Mouse (Mus musculus) lung, embryonic 16.5 days (tissue): ENCODE results near the gene Ica1. TPM values are rescaled to one million over a fixed set of nuclear protein-coding genes. Genes with fewer than 3 reads are reported as not detected.
A peak's percentile ranks its signal among the peaks of the same experiment; 100 is the strongest.

Experiments used
- ATAC-seq: fragments of 200-750 bp; cut with Nextera tagmentation; 2 replicates; pipeline ENCODE4 v1.8.0; 2017; ENCODE audit warnings: low read depth, mild to moderate bottlenecking, moderate library complexity
- H3K27ac ChIP-seq: fragments of 300-500 bp; sonication (generic); 2 replicates; pipeline ENCODE4 v1.5.1; 2014; ENCODE audit warnings: mild to moderate bottlenecking, control low read depth, low read length
- H3K27me3 ChIP-seq: fragments of 300-500 bp; sonication (generic); 2 replicates; pipeline ENCODE4 v1.6.1; 2014; ENCODE audit warnings: low read depth, low read length, mixed read lengths; ENCODE audit not compliant: control insufficient read depth, insufficient read depth
- H3K36me3 ChIP-seq: fragments of 300-500 bp; sonication (generic); 2 replicates; pipeline ENCODE4 v1.6.1; 2014; ENCODE audit warnings: low read length; ENCODE audit not compliant: control insufficient read depth, insufficient read depth
- H3K4me1 ChIP-seq: fragments of 300-500 bp; sonication (generic); replicated peaks from 2 replicates; pipeline ENCODE4 v1.6.1; 2014; ENCODE audit warnings: low read length, mixed read lengths; ENCODE audit not compliant: control insufficient read depth, insufficient read depth
- H3K4me2 ChIP-seq: fragments of 300-500 bp; sonication (generic); 2 replicates; pipeline ENCODE4 v1.6.1; 2014; ENCODE audit warnings: low read depth, low read length, control low read depth
- H3K4me3 ChIP-seq: fragments of 300-500 bp; sonication (generic); 2 replicates; pipeline ENCODE4 v1.5.1; 2014; ENCODE audit warnings: mild to moderate bottlenecking, low read length, control low read depth
- H3K9ac ChIP-seq: fragments of 300-500 bp; sonication (generic); 2 replicates; pipeline ENCODE4 v1.6.1; 2014; ENCODE audit warnings: low read length, control low read depth
- H3K9me3 ChIP-seq: fragments of 300-500 bp; sonication (generic); 2 replicates; pipeline ENCODE4 v1.6.1; 2016; ENCODE audit warnings: low read length; ENCODE audit not compliant: control insufficient read depth
- WGBS: fragments of 180-500 bp; shearing (Covaris S2); extraction: QIAGEN DNeasy Blood & Tissue Kit; methylation state at CpG from one replicate; pipeline ENCODE4 v1.1.7; 2014; 5-methylcytosine and 5-hydroxymethylcytosine counted together
- polyA plus RNA-seq: library from polyadenylated mRNA; unstranded; fragments of >200 nt; fragmentation: Nextera tagmentation; extraction: Ambion mirVana; gene quantifications from 2 replicates; pipeline ENCODE4 v1.2.1, GENCODE M21; 2015

The Ica1 gene
- polyA plus RNA-seq, 1 experiment from 2014 or later: 40.6 TPM

GRCm38 (mm10) chr6:8735657-8736492 lies 42.4 kb downstream of the Ica1 start:
- WGBS: 51% methylated on average over 8 of the region's 8 CpGs

GRCm38 (mm10) chr6:8735044-8735443 lies 43.2 kb downstream of the Ica1 start:
- H3K27ac ChIP-seq: no peak overlapping the region
- 91% methylated on average over 3 of the region's 3 CpGs for WGBS

More at GRCm38 (mm10) chr6:8735657-8736492, 42.4 kb downstream of the Ica1 start:
- no peaks in the 10 kb centered on the region for H3K36me3 ChIP-seq
- no peaks in the 10 kb centered on the region for H3K27me3 ChIP-seq
- ATAC-seq: peak; percentile 80; the same call in 1 of the 2 replicates
- no peak overlapping the region for H3K27ac ChIP-seq
- H3K9me3 ChIP-seq: no peaks in the 10 kb centered on the region
- H3K9ac ChIP-seq: no peak overlapping the region
- no peak overlapping the region for H3K4me3 ChIP-seq
- peaks cover 3% of the 10 kb centered on the region for H3K4me1 ChIP-seq
- H3K4me2 ChIP-seq: no peak overlapping the region

DNA sequence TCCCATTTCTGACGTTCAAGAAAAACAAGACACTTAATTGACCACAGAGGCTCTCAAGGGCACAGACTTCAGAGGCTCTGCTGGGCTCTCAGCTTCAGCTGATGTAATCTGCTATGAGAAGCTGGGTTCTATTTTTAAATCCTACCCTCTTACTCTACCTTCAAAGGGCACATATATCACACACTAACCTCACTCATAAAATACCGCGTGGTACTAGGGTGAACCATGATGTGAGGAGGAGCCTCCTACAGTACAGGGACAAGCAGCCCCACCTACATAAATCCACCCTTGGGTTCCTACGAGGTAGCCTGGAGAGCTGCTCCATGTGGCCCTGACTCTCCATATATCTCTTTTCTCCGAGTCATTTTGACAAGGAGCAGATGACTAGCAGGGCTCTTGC lies 45.8 kb downstream of the Ica1 start:
- H3K4me3 ChIP-seq: no peak overlapping the region
- peaks cover 3% of the 10 kb centered on the region for H3K4me1 ChIP-seq
- no peak overlapping the region for H3K9ac ChIP-seq
- 52% methylated on average over 5 of the region's 5 CpGs for WGBS
- no peaks in the 10 kb centered on the region for H3K9me3 ChIP-seq
- no peaks in the 10 kb centered on the region for H3K27me3 ChIP-seq
- H3K27ac ChIP-seq: no peak overlapping the region
- 0 out of 2 replicates have a peak, but pooled peaks have one; percentile 15 for ATAC-seq
- H3K4me2 ChIP-seq: no peak overlapping the region
- no peaks in the 10 kb centered on the region for H3K36me3 ChIP-seq

More at GRCm38 (mm10) chr6:8735044-8735443, 43.2 kb downstream of the Ica1 start:
- no peaks in the 10 kb centered on the region for H3K9me3 ChIP-seq
- H3K4me1 ChIP-seq: peaks cover 3% of the 10 kb centered on the region
- no peak overlapping the region for H3K4me3 ChIP-seq
- no peak overlapping the region for H3K9ac ChIP-seq
- no peaks in the 10 kb centered on the region for H3K36me3 ChIP-seq
- no peak overlapping the region for H3K4me2 ChIP-seq
- no peaks in the 10 kb centered on the region for H3K27me3 ChIP-seq
- ATAC-seq: no peak

DNA sequence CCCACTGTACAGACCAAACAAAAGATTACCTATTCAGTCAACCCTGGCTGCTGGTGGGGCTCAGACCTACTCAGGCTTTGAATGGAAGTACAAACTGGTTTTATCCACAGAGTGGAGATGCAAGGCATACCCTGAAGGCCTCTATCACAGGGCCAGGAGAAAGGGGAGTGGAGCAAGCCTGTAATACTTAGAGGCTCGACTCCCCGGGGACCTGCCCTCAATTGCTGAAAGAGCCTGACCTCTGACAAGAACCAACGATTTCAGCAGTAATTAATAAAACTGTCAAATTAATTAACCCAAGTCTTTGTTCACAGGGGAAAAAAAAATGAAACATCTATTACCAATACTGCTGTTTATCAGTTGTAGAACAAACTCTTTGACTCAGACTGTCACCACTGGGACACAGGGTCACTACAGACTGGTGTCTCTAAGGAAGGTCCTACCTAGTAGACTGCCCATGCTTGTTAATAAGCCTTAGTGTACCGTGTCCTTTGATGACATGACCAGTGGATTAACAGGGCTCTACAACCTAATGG lies 46.6 kb downstream of the Ica1 start:
- no peak overlapping the region for H3K4me3 ChIP-seq
- H3K9me3 ChIP-seq: no peaks in the 10 kb centered on the region
- H3K4me2 ChIP-seq: no peak overlapping the region
- H3K27ac ChIP-seq: no peak overlapping the region
- no peaks in the 10 kb centered on the region for H3K27me3 ChIP-seq
- peaks cover 3% of the 10 kb centered on the region for H3K4me1 ChIP-seq
- H3K9ac ChIP-seq: no peak overlapping the region
- WGBS: 43% methylated on average over 4 of the region's 4 CpGs
- no peaks in the 10 kb centered on the region for H3K36me3 ChIP-seq
- no peak for ATAC-seq

- H3K27ac ChIP-seq: no peak overlapping the region
- no peaks in the 10 kb centered on the region for H3K9me3 ChIP-seq
- H3K4me1 ChIP-seq: no peaks in the 10 kb centered on the region
- H3K36me3 ChIP-seq: no peaks in the 10 kb centered on the region
- H3K4me2 ChIP-seq: no peak overlapping the region
- WGBS: 96% methylated on average over 2 of the region's 2 CpGs
- no peak overlapping the region for H3K4me3 ChIP-seq
- no peak for ATAC-seq
- H3K27me3 ChIP-seq: no peaks in the 10 kb centered on the region
- no peak overlapping the region for H3K9ac ChIP-seq
Measured at GRCm38 (mm10) chr6:8730433-8730832, 47.9 kb downstream of the Ica1 start.

- H3K36me3 ChIP-seq: no peaks in the 10 kb centered on the region
- 88% methylated on average over 8 of the region's 8 CpGs for WGBS
Measured at GRCm38 (mm10) chr6:8727806-8728205, 50.5 kb downstream of the Ica1 start.

GRCm38 (mm10) chr6:8725610-8726009 lies 52.7 kb downstream of the Ica1 start:
- Histone ChIP-seq H3K4me2 (no peak overlapping the region), H3K4me3 (no peak overlapping the region), H3K36me3 (no peaks in the 10 kb centered on the region), H3K9ac (no peak overlapping the region), H3K9me3 (no peaks in the 10 kb centered on the region), H3K27me3 (no peaks in the 10 kb centered on the region), H3K27ac (no peak overlapping the region), H3K4me1 (no peaks in the 10 kb centered on the region)
- no peak for ATAC-seq
- WGBS: 76% methylated on average over 1 of the region's 1 CpGs

More at GRCm38 (mm10) chr6:8727806-8728205, 50.5 kb downstream of the Ica1 start:
- no peaks in the 10 kb centered on the region for H3K27me3 ChIP-seq
- no peak overlapping the region for H3K4me3 ChIP-seq
- ATAC-seq: no peak
- H3K4me2 ChIP-seq: no peak overlapping the region
- no peak overlapping the region for H3K27ac ChIP-seq
- H3K4me1 ChIP-seq: no peaks in the 10 kb centered on the region
- no peaks in the 10 kb centered on the region for H3K9me3 ChIP-seq
- H3K9ac ChIP-seq: no peak overlapping the region

GRCm38 (mm10) chr6:8719692-8720091 lies 58.6 kb downstream of the Ica1 start:
- WGBS: 85% methylated on average over 2 of the region's 2 CpGs
- Histone ChIP-seq H3K27ac (no peak overlapping the region), H3K9ac (no peak overlapping the region), H3K4me1 (no peaks in the 10 kb centered on the region), H3K27me3 (no peaks in the 10 kb centered on the region), H3K9me3 (no peaks in the 10 kb centered on the region), H3K4me3 (no peak overlapping the region), H3K4me2 (no peak overlapping the region), H3K36me3 (no peaks in the 10 kb centered on the region)
- ATAC-seq: no peak

DNA sequence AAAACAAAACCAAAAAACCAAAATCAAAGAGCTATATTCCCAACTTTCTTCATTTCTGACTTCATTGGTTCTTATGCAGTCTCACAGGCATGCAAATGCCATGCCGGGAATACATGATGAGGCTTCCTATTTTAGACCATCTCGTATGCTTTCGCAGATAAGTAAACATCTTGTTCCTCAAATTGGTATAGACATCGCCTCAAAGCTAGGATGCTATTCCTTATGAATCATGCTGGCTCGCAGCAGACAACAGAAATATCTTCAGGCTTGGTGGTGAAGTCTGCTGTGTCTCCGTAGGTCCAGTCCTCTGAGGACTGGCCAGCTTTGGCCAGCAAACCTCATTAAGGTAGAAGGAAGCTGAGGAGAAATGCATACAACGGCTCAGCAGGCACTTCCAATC lies 60.3 kb downstream of the Ica1 start:
- Histone ChIP-seq H3K27ac (no peak overlapping the region), H3K36me3 (no peaks in the 10 kb centered on the region), H3K27me3 (no peaks in the 10 kb centered on the region), H3K4me2 (no peak overlapping the region), H3K9ac (no peak overlapping the region), H3K9me3 (no peaks in the 10 kb centered on the region), H3K4me3 (no peak overlapping the region), H3K4me1 (no peaks in the 10 kb centered on the region)
- WGBS: 86% methylated on average over 7 of the region's 7 CpGs
- ATAC-seq: no peak
